ENCODE assay signal across 9 mouse cellular contexts in the genomic region with DNA sequence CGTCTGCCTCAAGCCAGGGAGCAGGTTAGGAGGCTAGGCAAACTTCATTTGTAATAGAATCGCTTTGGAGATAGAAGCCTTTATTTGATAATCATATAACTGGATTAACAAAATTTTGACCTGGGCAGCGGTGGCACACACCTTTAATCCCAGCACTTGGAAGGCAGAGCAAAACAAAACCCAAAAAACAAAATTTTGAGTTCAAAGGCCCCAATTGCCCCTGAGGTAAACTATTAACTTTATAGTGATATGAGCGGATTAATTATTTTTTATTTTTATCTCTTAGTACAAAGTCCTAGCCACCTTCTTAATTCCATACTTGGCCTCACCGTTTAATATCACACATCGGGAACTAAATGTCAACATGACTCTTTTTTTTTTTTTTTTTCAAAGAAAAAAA. TPM values are rescaled to one million over a fixed set of nuclear protein-coding genes. Genes with fewer than 3 reads are reported as not detected.
A peak's percentile ranks its signal among the peaks of the same experiment; 100 is the strongest.
DNase-seq lines count a peak whose midpoint lies in the region; ATAC-seq and TF ChIP-seq lines count a peak whose summit lies in the region.
"Had no signal": no experiment of that assay in that cellular context is flagged by ENCODE, and none has a peak within 500 bp of the region (broad histone marks: within the 10 kb centered on the region; RNA-seq: fewer than 3 reads in every experiment).

No protein-coding gene starts in this region.

- intact Hi-C loops in heart, postnatal 14 days (cut with DNase I): no loop called here

- no peak for ATAC-seq in heart, embryonic 12.5 days (ENCODE audit: insufficient number of reproducible peaks, low FRiP score)
- ATAC-seq in forebrain, postnatal 0 days: no peak
- ATAC-seq in liver, embryonic 16.5 days (ENCODE audit: low read depth): no peak
- no peak for ATAC-seq in monocyte, adult 5-6 weeks (replicated peaks; ENCODE audit: insufficient number of reproducible peaks, low FRiP score, low TSS enrichment, poor library complexity, severe bottlenecking)

- no peak for TF ChIP-seq POLR2A in ES-Bruce4 (IDR thresholded peaks at IDR 0.05; ENCODE audit: insufficient read depth, low read length)

- H3K9me3 ChIP-seq in heart, embryonic 12.5 days (replicated peaks): no peaks in the 10 kb centered on the region
- H3K9me3 ChIP-seq in ES-Bruce4 (replicated peaks; ENCODE audit: control insufficient read depth, insufficient read depth, low read length, poor library complexity, severe bottlenecking): no peaks in the 10 kb centered on the region
- H3K9me3 ChIP-seq in forebrain, postnatal 0 days (ENCODE audit: low read length): no peaks in the 10 kb centered on the region
- H3K9me3 ChIP-seq in liver, embryonic 16.5 days (replicated peaks; ENCODE audit: control insufficient read depth, low read length): no peaks in the 10 kb centered on the region

- H3K9ac ChIP-seq in heart, embryonic 12.5 days: peak overlapping the region; percentile 81
- peak overlapping the region; percentile 52 for H3K9ac ChIP-seq in ES-Bruce4 (ENCODE audit: low read depth, poor library complexity, severe bottlenecking)
- peak overlapping the region; percentile 77 for H3K9ac ChIP-seq in forebrain, postnatal 0 days
- H3K9ac ChIP-seq in liver, embryonic 16.5 days (ENCODE audit: low read depth, low read length): peak overlapping the region; percentile 81

- H3K4me1 ChIP-seq in heart, embryonic 12.5 days (replicated peaks): peaks cover 10% of the 10 kb centered on the region
- H3K4me1 ChIP-seq in ES-Bruce4 (ENCODE audit: control insufficient read depth, insufficient read depth, low read length): no peaks in the 10 kb centered on the region
- H3K4me1 ChIP-seq in forebrain, postnatal 0 days (ENCODE audit: insufficient read depth): peaks cover 9% of the 10 kb centered on the region
- H3K4me1 ChIP-seq in liver, embryonic 16.5 days (ENCODE audit: control insufficient read depth, low read depth, low read length): peaks cover 16% of the 10 kb centered on the region

- H3K27me3 ChIP-seq in heart, embryonic 12.5 days (replicated peaks): no peaks in the 10 kb centered on the region
- H3K27me3 ChIP-seq in ES-Bruce4 (ENCODE audit: control insufficient read depth, insufficient read depth, low read length, poor library complexity, severe bottlenecking): no peaks in the 10 kb centered on the region
- H3K27me3 ChIP-seq in forebrain, postnatal 0 days (ENCODE audit: insufficient read depth, low read length): no peaks in the 10 kb centered on the region
- no peaks in the 10 kb centered on the region for H3K27me3 ChIP-seq in liver, embryonic 16.5 days (ENCODE audit: control insufficient read depth, insufficient read depth, low read depth, low read length)

- H3K4me2 ChIP-seq in heart, embryonic 12.5 days: peak overlapping the region; percentile 88
- H3K4me2 ChIP-seq in forebrain, postnatal 0 days (ENCODE audit: low read depth): peak overlapping the region; percentile 67
- peak overlapping the region; percentile 90 for H3K4me2 ChIP-seq in liver, embryonic 16.5 days (ENCODE audit: low read depth, low read length)

- DNase-seq in heart, postnatal 14 days: no peak
- DNase-seq in forebrain, postnatal 0 days: no peak
- no peak for DNase-seq in adrenal gland, postnatal 10 days
- DNase-seq in spleen, postnatal 4 days (ENCODE audit: low spot score in 2 of 2): no peak

- 81% methylated on average over 6 of the region's 6 CpGs for WGBS in heart, embryonic 12.5 days
- WGBS in forebrain, postnatal 0 days: 84% methylated on average over 6 of the region's 6 CpGs
- WGBS in liver, embryonic 16.5 days (ENCODE audit: insufficient replicate concordance): 69% methylated on average over 6 of the region's 6 CpGs

- H3K36me3 ChIP-seq in heart, embryonic 12.5 days: peaks cover 2% of the 10 kb centered on the region
- H3K36me3 ChIP-seq in ES-Bruce4 (ENCODE audit: control insufficient read depth, insufficient read depth, low read length, poor library complexity, severe bottlenecking): no peaks in the 10 kb centered on the region
- H3K36me3 ChIP-seq in forebrain, postnatal 0 days (ENCODE audit: insufficient read depth): 0 out of 2 replicates have a peak, but pooled peaks cover 4% of the 10 kb centered on the region
- 0 out of 2 replicates have a peak, but pooled peaks cover under 1% of the 10 kb centered on the region for H3K36me3 ChIP-seq in liver, embryonic 16.5 days (ENCODE audit: control insufficient read depth, insufficient read depth)

- peak overlapping the region; percentile 67 for H3K4me3 ChIP-seq in heart, embryonic 12.5 days
- peak overlapping the region; percentile 70 for H3K4me3 ChIP-seq in ES-Bruce4 (ENCODE audit: low read depth, low read length)
- peak overlapping the region; percentile 57 for H3K4me3 ChIP-seq in forebrain, postnatal 0 days (ENCODE audit: low read depth, low read length)
- peak overlapping the region; percentile 85 for H3K4me3 ChIP-seq in liver, embryonic 16.5 days (ENCODE audit: low read depth, low read length)

- no peak for TF ChIP-seq CTCF in ES-Bruce4 (IDR thresholded peaks at IDR 0.05; ENCODE audit: low read depth, low read length)
- no peak for TF ChIP-seq CTCF in forebrain, postnatal 0 days (IDR thresholded peaks at IDR 0.05; ENCODE audit: low read depth)

- no peak for TF ChIP-seq EP300 in ES-Bruce4 (IDR thresholded peaks at IDR 0.05; ENCODE audit: insufficient read depth, low read depth, low read length)

- H3K27ac ChIP-seq in heart, embryonic 12.5 days (ENCODE audit: poor library complexity, severe bottlenecking): peak overlapping the region; percentile 85
- no peak overlapping the region for H3K27ac ChIP-seq in ES-Bruce4 (ENCODE audit: insufficient read depth, low read length)
- no peak overlapping the region for H3K27ac ChIP-seq in forebrain, postnatal 0 days (ENCODE audit: low read depth, low read length)
- H3K27ac ChIP-seq in liver, embryonic 16.5 days (ENCODE audit: low read length): peak overlapping the region; percentile 89

RNA-seq across cellular contexts. Expression of a gene that starts 1.1 kb away (rescaled TPM):
- 3.7 and 4.7 TPM in 2 replicates for polyA plus RNA-seq in heart, embryonic 12.5 days (2016; fragmentation: Nextera tagmentation; extraction: Ambion mirVana)
- total RNA-seq in heart, postnatal 14 days (2021): 1 to 10 TPM; 1.9 to 2.5 TPM
- polyA plus RNA-seq in ES-Bruce4 (2011; ENCODE audit: insufficient read depth, insufficient read length, low read depth, missing spikeins): 1.0 and 1.7 TPM in 2 replicates
- total RNA-seq in forebrain, postnatal 0 days (2014; rRNA removed): 10.7 and 18.1 TPM in 2 replicates
- polyA plus RNA-seq in forebrain, postnatal 0 days (2015; fragmentation: Nextera tagmentation; extraction: Ambion mirVana): 13.1 and 15.3 TPM in 2 replicates
- polyA plus RNA-seq in liver, embryonic 16.5 days (2015; fragmentation: Nextera tagmentation; extraction: Ambion mirVana): 19.1 and 20.5 TPM in 2 replicates
- 10 to 100 TPM; 21.7 to 24.6 TPM for total RNA-seq in adrenal gland, postnatal 10 days (2021)
- 2.8 to 8.0 TPM (median 3.5 TPM) in 3 replicates for total RNA-seq in monocyte, adult 5-6 weeks (2017)

RNA-seq across cellular contexts. Expression of a gene that starts 4.9 kb away (rescaled TPM):
- 24.3 and 24.6 TPM in 2 replicates for polyA plus RNA-seq in heart, embryonic 12.5 days (2016; fragmentation: Nextera tagmentation; extraction: Ambion mirVana)
- 10 to 100 TPM; 10.2 TPM for total RNA-seq in heart, postnatal 14 days (2021)
- 25.0 and 31.6 TPM in 2 replicates for polyA plus RNA-seq in ES-Bruce4 (2011; ENCODE audit: insufficient read depth, insufficient read length, low read depth, missing spikeins)
- 50.2 and 66.8 TPM in 2 replicates for total RNA-seq in forebrain, postnatal 0 days (2014; rRNA removed)
- polyA plus RNA-seq in forebrain, postnatal 0 days (2015; fragmentation: Nextera tagmentation; extraction: Ambion mirVana): 54.5 and 69.6 TPM in 2 replicates
- polyA plus RNA-seq in liver, embryonic 16.5 days (2015; fragmentation: Nextera tagmentation; extraction: Ambion mirVana): 17.2 and 19.1 TPM in 2 replicates
- 10 to 100 TPM; 36.5 to 48.1 TPM for total RNA-seq in adrenal gland, postnatal 10 days (2021)
- 14.0 to 25.4 TPM (median 23.2 TPM) in 3 replicates for total RNA-seq in monocyte, adult 5-6 weeks (2017)

RNA-seq across cellular contexts. Expression of a gene that starts 11.9 kb away (rescaled TPM):
- polyA plus RNA-seq in heart, embryonic 12.5 days (2016; fragmentation: Nextera tagmentation; extraction: Ambion mirVana): 2.4 TPM in 2 replicates
- total RNA-seq in heart, postnatal 14 days (2021): under 1 TPM; 0.76 to 0.79 TPM
- 0.45 and 1.2 TPM in 2 replicates for polyA plus RNA-seq in ES-Bruce4 (2011; ENCODE audit: insufficient read depth, insufficient read length, low read depth, missing spikeins)
- 5.5 and 6.0 TPM in 2 replicates for total RNA-seq in forebrain, postnatal 0 days (2014; rRNA removed)
- polyA plus RNA-seq in forebrain, postnatal 0 days (2015; fragmentation: Nextera tagmentation; extraction: Ambion mirVana): 4.3 and 6.5 TPM in 2 replicates
- 1.7 and 2.0 TPM in 2 replicates for polyA plus RNA-seq in liver, embryonic 16.5 days (2015; fragmentation: Nextera tagmentation; extraction: Ambion mirVana)
- 1 to 10 TPM; 6.1 to 9.9 TPM for total RNA-seq in adrenal gland, postnatal 10 days (2021)
- 2.5 to 3.9 TPM (median 2.5 TPM) in 3 replicates for total RNA-seq in monocyte, adult 5-6 weeks (2017)

RNA-seq across cellular contexts. Expression of a gene that starts 44.9 kb away (rescaled TPM):
- polyA plus RNA-seq in heart, embryonic 12.5 days (2016; fragmentation: Nextera tagmentation; extraction: Ambion mirVana): 51.4 and 51.8 TPM in 2 replicates
- 10 to 100 TPM; 63.3 to 64.3 TPM for total RNA-seq in heart, postnatal 14 days (2021)
- 98.4 and 103 TPM in 2 replicates for polyA plus RNA-seq in ES-Bruce4 (2011; ENCODE audit: insufficient read depth, insufficient read length, low read depth, missing spikeins)
- total RNA-seq in forebrain, postnatal 0 days (2014; rRNA removed): 67.2 and 79.4 TPM in 2 replicates
- 27.6 and 28.3 TPM in 2 replicates for polyA plus RNA-seq in forebrain, postnatal 0 days (2015; fragmentation: Nextera tagmentation; extraction: Ambion mirVana)
- 20.7 and 28.1 TPM in 2 replicates for polyA plus RNA-seq in liver, embryonic 16.5 days (2015; fragmentation: Nextera tagmentation; extraction: Ambion mirVana)
- 10 to 100 TPM; 83.7 to 91.8 TPM for total RNA-seq in adrenal gland, postnatal 10 days (2021)
- total RNA-seq in monocyte, adult 5-6 weeks (2017): 75.8 to 124 TPM (median 81.0 TPM) in 3 replicates

RNA-seq across cellular contexts. Expression of a gene that starts 47.6 kb away (rescaled TPM):
- not detected in 2 replicates for polyA plus RNA-seq in heart, embryonic 12.5 days (2016; fragmentation: Nextera tagmentation; extraction: Ambion mirVana)
- total RNA-seq in heart, postnatal 14 days (2021): not detected
- polyA plus RNA-seq in ES-Bruce4 (2011; ENCODE audit: insufficient read depth, insufficient read length, low read depth, missing spikeins): 0.33 TPM in 1 of 2 replicates, not detected in the other
- 0.08 TPM in 1 of 2 replicates, not detected in the other for total RNA-seq in forebrain, postnatal 0 days (2014; rRNA removed)
- polyA plus RNA-seq in forebrain, postnatal 0 days (2015; fragmentation: Nextera tagmentation; extraction: Ambion mirVana): 0.04 TPM in 1 of 2 replicates, not detected in the other
- polyA plus RNA-seq in liver, embryonic 16.5 days (2015; fragmentation: Nextera tagmentation; extraction: Ambion mirVana): not detected in 2 replicates
- under 1 TPM; 0.63 to 0.88 TPM for total RNA-seq in adrenal gland, postnatal 10 days (2021)
- total RNA-seq in monocyte, adult 5-6 weeks (2017): not detected in 3 replicates
- polyA plus RNA-seq: CD4-positive, CD25-positive, alpha-beta regulatory T cell, adult 4 months had no signal

Comparison
In these comparisons a context has a peak if more than half of its experiments do, and no peak if none do; other contexts are left out.
1. H3K27ac ChIP-seq: peak in heart, embryonic 12.5 days (single experiment) and liver, embryonic 16.5 days (single experiment); none in ES-Bruce4 (single experiment) and forebrain, postnatal 0 days (single experiment).
2. Peak in every context shown above with its lines, with median percentiles within 50 percentile points of each other: H3K4me2 ChIP-seq, H3K4me3 ChIP-seq and H3K9ac ChIP-seq.